Mouse (Mus musculus) hindbrain, embryonic 11.5 days (tissue): Measurements from ENCODE around the gene Lbhd2. TPM values are rescaled to one million over a fixed set of nuclear protein-coding genes. Genes with fewer than 3 reads are reported as not detected.

Source experiments
- ATAC-seq: fragments of 200-750 bp; cut with Nextera tagmentation; 2 replicates; pipeline ENCODE4 v1.8.0; 2017; ENCODE audit warnings: mild to moderate bottlenecking, moderate TSS enrichment, moderate library complexity; ENCODE audit not compliant: low FRiP score
- DNase-seq: peaks from one replicate; pipeline ENCODE4 v3.0.0-alpha.2; 2015; ENCODE audit warnings: low spot score
- H3K27ac ChIP-seq: fragments of 300-500 bp; sonication (generic); 2 replicates; pipeline ENCODE4 v1.5.1; 2014; ENCODE audit warnings: mild to moderate bottlenecking, low read depth, low read length
- H3K27me3 ChIP-seq: fragments of 300-500 bp; sonication (generic); 2 replicates; pipeline ENCODE4 v1.6.1; 2014; ENCODE audit warnings: mild to moderate bottlenecking, low read length, moderate library complexity, mixed read lengths; ENCODE audit not compliant: control insufficient read depth, insufficient read depth
- H3K36me3 ChIP-seq: fragments of 300-500 bp; sonication (generic); 2 replicates; pipeline ENCODE4 v1.6.1; 2014; ENCODE audit warnings: mild to moderate bottlenecking, low read length, moderate library complexity, mixed read lengths; ENCODE audit not compliant: control insufficient read depth, insufficient read depth
- H3K4me1 ChIP-seq: fragments of 300-500 bp; sonication (generic); replicated peaks from 2 replicates; pipeline ENCODE4 v1.6.1; 2014; ENCODE audit warnings: low read length, mixed read lengths; ENCODE audit not compliant: control insufficient read depth, insufficient read depth
- H3K4me2 ChIP-seq: fragments of 300-500 bp; sonication (generic); replicated peaks from 2 replicates; pipeline ENCODE4 v1.6.1; 2014; ENCODE audit warnings: mild to moderate bottlenecking, low read depth, low read length
- H3K4me3 ChIP-seq: fragments of 300-500 bp; sonication (generic); 2 replicates; pipeline ENCODE4 v1.5.1; 2014; ENCODE audit warnings: low read depth, low read length
- H3K9ac ChIP-seq: fragments of 300-500 bp; sonication (generic); 2 replicates; pipeline ENCODE4 v1.6.1; 2014; ENCODE audit warnings: low read depth, low read length
- H3K9me3 ChIP-seq: fragments of 300-500 bp; sonication (generic); 2 replicates; pipeline ENCODE4 v1.6.1; 2016; ENCODE audit warnings: low read length; ENCODE audit not compliant: control insufficient read depth
- WGBS: fragments of 180-500 bp; shearing (Covaris S2); extraction: QIAGEN DNeasy Blood & Tissue Kit; methylation state at CpG from one replicate; pipeline ENCODE4 v1.1.7; 2014; 5-methylcytosine and 5-hydroxymethylcytosine counted together
- polyA plus RNA-seq: library from polyadenylated mRNA; unstranded; fragments of >200 nt; fragmentation: Nextera tagmentation; extraction: Ambion mirVana; gene quantifications from 2 replicates; pipeline ENCODE4 v1.2.1, GENCODE M21; 2014

Lbhd2 gene
- 0.47 TPM in 1 of 2 replicates, not detected in the other for polyA plus RNA-seq

DNA sequence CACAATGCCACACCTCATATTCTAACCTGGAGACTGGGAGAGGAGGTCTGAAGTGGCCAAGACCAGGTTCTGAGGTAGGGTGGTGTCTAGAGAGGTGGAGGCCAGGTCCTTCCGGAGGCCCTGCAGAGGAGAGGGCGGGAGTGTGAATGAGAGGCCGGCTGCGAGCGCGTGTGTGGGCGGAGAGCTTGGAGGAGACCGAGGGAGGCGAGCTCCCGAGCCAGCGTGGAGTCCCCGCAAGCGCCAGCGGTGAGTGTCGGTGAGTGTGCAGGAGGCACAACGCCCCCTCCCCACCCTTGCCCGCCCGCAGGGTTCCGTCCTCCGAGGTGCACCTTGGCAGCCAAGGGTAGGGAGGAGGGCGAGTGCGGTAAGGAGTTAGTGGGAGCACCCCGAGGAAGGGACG, at the start of gene Lbhd2:
Gene Lbhd2 (plus strand): TSS at position 188 of the 400 bp plus-strand sequence.
- no peak within 1 kb of the TSS for H3K4me3 ChIP-seq
- no peaks in the 10 kb centered on the region for H3K36me3 ChIP-seq
- 2% methylated on average over 20 of the region's 24 CpGs for WGBS
- peak within 1 kb of the TSS; percentile 29; the same call in 1 of the 2 replicates for H3K4me2 ChIP-seq
- no peak within 1 kb of the TSS for H3K9ac ChIP-seq
- H3K4me1 ChIP-seq, result peaks cover 2% of the 10 kb centered on the region; the same call in 1 of the 2 replicates
- H3K27me3 ChIP-seq, result peaks cover 25% of the 10 kb centered on the region
- no peak for ATAC-seq
- DNase-seq, result no peak
- no peaks in the 10 kb centered on the region for H3K9me3 ChIP-seq
- H3K27ac ChIP-seq, result no peak within 1 kb of the TSS

- Histone ChIP-seq H3K4me3 (no peak overlapping the region), H3K27me3 (no peaks in the 10 kb centered on the region), H3K4me2 (no peak overlapping the region), H3K27ac (no peak overlapping the region), H3K4me1 (0 out of 2 replicates have a peak, but pooled peaks cover 2% of the 10 kb centered on the region), H3K36me3 (no peaks in the 10 kb centered on the region), H3K9ac (no peak overlapping the region), H3K9me3 (no peaks in the 10 kb centered on the region)
- DNase-seq, result no peak
- no peak for ATAC-seq
- whole genome bisulfite sequencing, result 90% methylated on average over 16 of the region's 16 CpGs
These were observed 45.9 kb upstream of the Lbhd2 start for GRCm38 (mm10) chr12:111360671-111361070.

- H3K4me1 ChIP-seq, result no peaks in the 10 kb centered on the region
- H3K9me3 ChIP-seq, result no peaks in the 10 kb centered on the region
- WGBS, result 81% methylated on average over 14 of the region's 14 CpGs
- no peak overlapping the region for H3K4me2 ChIP-seq
- no peaks in the 10 kb centered on the region for H3K27me3 ChIP-seq
- no peak overlapping the region for H3K27ac ChIP-seq
- ATAC-seq, result no peak
- DNase-seq, result no peak
- no peak overlapping the region for H3K9ac ChIP-seq
- H3K4me3 ChIP-seq, result no peak overlapping the region
- H3K36me3 ChIP-seq, result no peaks in the 10 kb centered on the region
These were observed 45.1 kb upstream of the Lbhd2 start for GRCm38 (mm10) chr12:111361319-111362098.

DNA sequence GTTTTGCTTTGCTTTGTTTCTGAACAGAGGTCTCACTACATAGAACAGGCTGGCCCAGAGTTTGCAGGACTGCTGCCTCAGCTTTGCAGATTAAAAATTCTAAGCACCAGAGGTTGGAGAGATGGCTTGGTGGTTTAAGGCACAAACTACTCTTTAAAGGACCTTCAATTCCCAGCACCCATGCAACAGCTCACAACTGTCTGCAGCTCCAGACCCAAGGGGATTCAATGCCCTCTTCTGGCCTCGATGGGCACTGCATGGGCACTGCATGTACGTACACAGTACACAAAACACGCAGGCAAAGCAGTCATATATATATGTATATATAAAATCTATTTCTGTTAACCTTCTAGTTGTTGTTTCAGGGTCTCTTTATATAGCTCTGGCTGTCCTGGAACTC, 42.4 kb upstream of the Lbhd2 start:
- no peak overlapping the region for H3K4me3 ChIP-seq
- H3K27me3 ChIP-seq, result no peaks in the 10 kb centered on the region
- DNase-seq (no peak), ATAC-seq (no peak)
- H3K27ac ChIP-seq, result no peak overlapping the region
- 85% methylated on average over 3 of the region's 3 CpGs for WGBS
- H3K4me1 ChIP-seq, result no peaks in the 10 kb centered on the region; the same call in 1 of the 2 replicates
- no peak overlapping the region for H3K9ac ChIP-seq
- no peaks in the 10 kb centered on the region for H3K36me3 ChIP-seq
- H3K4me2 ChIP-seq, result no peak overlapping the region
- no peaks in the 10 kb centered on the region for H3K9me3 ChIP-seq

DNA sequence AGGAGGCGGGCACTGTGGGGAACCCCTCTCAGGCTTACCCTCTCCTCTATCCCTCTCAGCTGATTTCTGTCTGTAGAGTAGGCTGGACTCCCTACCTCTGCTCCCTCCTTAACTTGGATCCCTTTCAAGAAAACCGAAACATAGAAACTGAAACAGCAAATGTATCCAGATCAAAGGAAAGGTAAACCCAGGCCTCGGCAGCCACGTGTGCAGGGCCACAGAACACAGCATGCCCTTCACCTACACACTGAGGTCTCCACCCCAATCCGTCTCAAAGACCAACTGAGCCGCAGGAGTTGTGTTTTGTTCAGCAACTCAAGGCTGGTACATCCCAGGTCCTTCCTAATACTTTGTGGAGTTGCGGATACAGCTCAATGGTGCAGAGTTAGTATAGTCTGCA, 39.5 kb upstream of the Lbhd2 start:
- Histone ChIP-seq H3K36me3 (no peaks in the 10 kb centered on the region), H3K4me1 (no peaks in the 10 kb centered on the region; the same call in 1 of the 2 replicates), H3K4me2 (no peak overlapping the region), H3K4me3 (no peak overlapping the region), H3K27me3 (no peaks in the 10 kb centered on the region), H3K27ac (no peak overlapping the region), H3K9ac (no peak overlapping the region), H3K9me3 (no peaks in the 10 kb centered on the region)
- WGBS, result 86% methylated on average over 7 of the region's 7 CpGs
- no peak for ATAC-seq
- no peak for DNase-seq

- H3K9me3 ChIP-seq, result no peaks in the 10 kb centered on the region
These were observed 36.4 kb upstream of the Lbhd2 start for GRCm38 (mm10) chr12:111370249-111370648.

GRCm38 (mm10) chr12:111371905-111372304, 34.7 kb upstream of the Lbhd2 start:
- 86% methylated on average over 7 of the region's 7 CpGs for WGBS
- DNase-seq, result no peak
- Histone ChIP-seq H3K4me2 (no peak overlapping the region), H3K4me1 (peaks cover 3% of the 10 kb centered on the region; the same call in 1 of the 2 replicates), H3K27me3 (no peaks in the 10 kb centered on the region), H3K27ac (no peak overlapping the region), H3K4me3 (no peak overlapping the region), H3K9ac (no peak overlapping the region), H3K9me3 (no peaks in the 10 kb centered on the region), H3K36me3 (no peaks in the 10 kb centered on the region)
- no peak for ATAC-seq

More at GRCm38 (mm10) chr12:111370249-111370648, 36.4 kb upstream of the Lbhd2 start:
- ATAC-seq, result no peak
- DNase-seq, result no peak
- no peaks in the 10 kb centered on the region for H3K27me3 ChIP-seq
- no peaks in the 10 kb centered on the region; the same call in 1 of the 2 replicates for H3K4me1 ChIP-seq
- no peak overlapping the region for H3K27ac ChIP-seq
- H3K36me3 ChIP-seq, result no peaks in the 10 kb centered on the region
- no peak overlapping the region for H3K4me2 ChIP-seq
- 59% methylated on average over 4 of the region's 4 CpGs for WGBS
- no peak overlapping the region for H3K9ac ChIP-seq
- no peak overlapping the region for H3K4me3 ChIP-seq

DNA sequence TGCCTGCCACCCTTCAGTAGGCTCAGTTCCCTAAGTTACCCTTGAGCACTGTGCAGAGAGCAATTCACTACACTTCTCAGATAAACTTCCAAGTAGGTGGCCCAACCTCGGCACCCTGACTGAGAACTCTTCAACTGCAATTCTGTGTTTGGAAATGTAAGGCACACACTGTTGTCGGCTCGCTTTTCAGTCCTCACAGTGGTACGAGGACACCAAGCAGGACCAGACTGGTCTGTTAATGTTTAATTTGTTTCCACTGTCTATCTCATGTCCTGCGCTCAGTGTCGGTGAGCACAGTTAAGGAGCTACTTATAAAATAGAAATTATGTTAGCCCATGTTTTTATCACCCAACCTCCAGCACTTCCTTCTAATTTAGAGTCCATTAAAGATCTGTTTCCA, 33.2 kb upstream of the Lbhd2 start:
- Histone ChIP-seq H3K4me2 (no peak overlapping the region), H3K4me1 (peaks cover 3% of the 10 kb centered on the region; the same call in 1 of the 2 replicates), H3K4me3 (no peak overlapping the region), H3K27me3 (no peaks in the 10 kb centered on the region), H3K9me3 (no peaks in the 10 kb centered on the region), H3K36me3 (no peaks in the 10 kb centered on the region), H3K27ac (no peak overlapping the region), H3K9ac (no peak overlapping the region)
- ATAC-seq, result no peak
- no peak for DNase-seq
- WGBS, result 70% methylated on average over 6 of the region's 6 CpGs

- 83% methylated on average over 10 of the region's 10 CpGs for WGBS
- no peak for DNase-seq
- no peak overlapping the region for H3K4me2 ChIP-seq
These were observed 31.9 kb upstream of the Lbhd2 start for GRCm38 (mm10) chr12:111374727-111375126.

More at GRCm38 (mm10) chr12:111374727-111375126, 31.9 kb upstream of the Lbhd2 start:
- Histone ChIP-seq H3K27ac (no peak overlapping the region), H3K36me3 (no peaks in the 10 kb centered on the region), H3K4me1 (peaks cover 3% of the 10 kb centered on the region; the same call in 1 of the 2 replicates), H3K9ac (no peak overlapping the region), H3K9me3 (no peaks in the 10 kb centered on the region), H3K4me3 (no peak overlapping the region), H3K27me3 (no peaks in the 10 kb centered on the region)
- ATAC-seq, result no peak
